12 mouse cellular contexts compared by ENCODE assay signal in the genomic region with DNA sequence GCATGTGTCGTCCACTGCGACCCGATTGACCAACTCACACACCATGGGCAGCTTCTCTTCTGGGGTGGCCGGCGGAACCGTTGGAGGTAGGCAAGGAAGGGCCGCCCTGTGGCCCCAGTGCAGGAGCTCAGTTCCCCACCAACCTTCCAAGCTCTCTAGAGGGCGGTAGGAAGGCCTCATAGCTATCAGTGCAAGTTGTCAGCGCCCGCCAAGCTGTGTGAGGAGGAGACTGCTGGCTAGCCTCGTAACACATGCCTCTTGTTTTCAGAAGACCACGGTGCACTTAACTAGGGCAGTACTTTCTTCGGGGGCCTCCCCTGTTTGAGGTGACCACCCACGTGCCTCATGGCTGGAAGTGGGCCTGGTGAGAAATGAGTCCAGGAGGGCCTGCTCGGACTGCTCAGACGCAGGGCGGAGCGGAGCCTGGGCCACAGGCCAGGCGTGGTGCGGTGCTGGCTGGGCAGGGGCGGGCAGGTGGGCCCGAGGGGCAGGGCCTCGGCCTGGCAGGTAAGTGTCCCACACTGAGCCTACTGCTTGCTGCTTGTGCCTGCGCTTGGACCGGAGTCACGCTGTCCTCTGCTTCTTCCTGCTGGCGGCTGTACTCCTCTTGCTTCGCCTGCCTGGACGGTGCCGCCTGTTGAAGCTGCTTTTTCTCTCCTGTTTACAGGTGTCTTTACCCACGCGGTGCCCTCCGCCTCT. TPM values are rescaled to one million over a fixed set of nuclear protein-coding genes. Genes with fewer than 3 reads are reported as not detected.
DNase-seq lines count a peak whose midpoint lies in the region; ATAC-seq lines count a peak whose summit lies in the region.
"Had no signal": no experiment of that assay in that cellular context is flagged by ENCODE, and none has a peak within 500 bp of the region (broad histone marks: within the 10 kb centered on the region; RNA-seq: fewer than 3 reads in every experiment).

No protein-coding gene starts in this region.

- no peak overlapping the region for H3K4me3 ChIP-seq in liver, embryonic 11.5 days (ENCODE audit: low read depth, low read length)
- H3K4me3 ChIP-seq in heart, embryonic 15.5 days, result no peak overlapping the region
- H3K4me3 ChIP-seq in hindbrain, embryonic 12.5 days, result no peak overlapping the region
- H3K4me3 ChIP-seq: neural tube, embryonic 13.5 days had no signal

- no peaks in the 10 kb centered on the region for H3K27me3 ChIP-seq in liver, embryonic 11.5 days (replicated peaks; ENCODE audit: control insufficient read depth, insufficient read depth, low read length)
- H3K27me3 ChIP-seq in heart, embryonic 15.5 days, result no peaks in the 10 kb centered on the region
- H3K27me3 ChIP-seq in hindbrain, embryonic 12.5 days, result no peaks in the 10 kb centered on the region
- H3K27me3 ChIP-seq: neural tube, embryonic 13.5 days had no signal

- no peak overlapping the region for H3K4me2 ChIP-seq in liver, embryonic 11.5 days
- 0 out of 2 replicates have a peak overlapping the region, but pooled peaks have one; percentile 1 for H3K4me2 ChIP-seq in heart, embryonic 15.5 days
- no peak overlapping the region for H3K4me2 ChIP-seq in hindbrain, embryonic 12.5 days (replicated peaks)
- H3K4me2 ChIP-seq: neural tube, embryonic 13.5 days had no signal

- H3K36me3 ChIP-seq in liver, embryonic 11.5 days (ENCODE audit: control insufficient read depth, insufficient read depth, low read length), result peaks cover 77% of the 10 kb centered on the region
- H3K36me3 ChIP-seq in heart, embryonic 15.5 days, result peaks cover 81% of the 10 kb centered on the region
- H3K36me3 ChIP-seq in hindbrain, embryonic 12.5 days, result peaks cover 93% of the 10 kb centered on the region

- no peak overlapping the region for H3K27ac ChIP-seq in liver, embryonic 11.5 days (ENCODE audit: low read depth, low read length)
- peak overlapping the region; percentile 77 for H3K27ac ChIP-seq in heart, embryonic 15.5 days
- H3K27ac ChIP-seq in hindbrain, embryonic 12.5 days, result no peak overlapping the region
- H3K27ac ChIP-seq: macrophage; neural tube, embryonic 13.5 days had no signal

- peak; percentile 28; the same call in 1 of the 2 replicates for ATAC-seq in frontal cortex, adult (ENCODE audit: low TSS enrichment)
- ATAC-seq in liver, embryonic 11.5 days (replicated peaks; ENCODE audit: low FRiP score), result 0 out of 2 replicates have a peak, but pooled peaks have one; percentile 16
- ATAC-seq in heart, embryonic 15.5 days (replicated peaks; ENCODE audit: insufficient number of reproducible peaks, insufficient read depth, low FRiP score, low read depth), result peak; percentile 61; the same call in 1 of the 2 replicates
- no peak for ATAC-seq in hindbrain, embryonic 12.5 days (ENCODE audit: low FRiP score)

- peaks cover 12% of the 10 kb centered on the region for H3K4me1 ChIP-seq in liver, embryonic 11.5 days (replicated peaks; ENCODE audit: control insufficient read depth, insufficient read depth, low read length)
- H3K4me1 ChIP-seq in heart, embryonic 15.5 days (replicated peaks), result peaks cover 40% of the 10 kb centered on the region
- H3K4me1 ChIP-seq in hindbrain, embryonic 12.5 days, result peaks cover 8% of the 10 kb centered on the region

- no peak for DNase-seq in frontal cortex, postnatal 14 days (ENCODE audit: low spot score in 2 of 2)
- DNase-seq in liver, embryonic 11.5 days (ENCODE audit: low spot score), result no peak
- DNase-seq in liver, result no peak
- DNase-seq in ES-CJ7 (ENCODE audit: low read depth, low spot score), result peak; percentile 43
- no peak for DNase-seq in layer of hippocampus, postnatal 10 days (ENCODE audit: low spot score in 2 of 2)
- DNase-seq: right cerebral cortex, postnatal 4 days had no signal

- WGBS in liver, embryonic 11.5 days, result 82% methylated on average over 33 of the region's 33 CpGs
- 54% methylated on average over 33 of the region's 33 CpGs for WGBS in heart, embryonic 15.5 days
- 87% methylated on average over 33 of the region's 33 CpGs for WGBS in hindbrain, embryonic 12.5 days

- H3K9me3 ChIP-seq in liver, embryonic 11.5 days (ENCODE audit: control insufficient read depth, low read length), result no peaks in the 10 kb centered on the region
- H3K9me3 ChIP-seq in heart, embryonic 15.5 days (replicated peaks), result no peaks in the 10 kb centered on the region
- H3K9me3 ChIP-seq in hindbrain, embryonic 12.5 days (replicated peaks), result no peaks in the 10 kb centered on the region
- H3K9me3 ChIP-seq: neural tube, embryonic 13.5 days had no signal

- H3K9ac ChIP-seq in liver, embryonic 11.5 days (ENCODE audit: low read depth, low read length), result 0 out of 2 replicates have a peak overlapping the region, but pooled peaks have one; percentile 14
- H3K9ac ChIP-seq in heart, embryonic 15.5 days, result peak overlapping the region; percentile 16; the same call in 1 of the 2 replicates
- H3K9ac ChIP-seq in hindbrain, embryonic 12.5 days, result no peak overlapping the region
- H3K9ac ChIP-seq: neural tube, embryonic 13.5 days had no signal

RNA-seq across cellular contexts. Expression of a gene that starts 6.4 kb away (rescaled TPM):
- polyA plus RNA-seq in liver, embryonic 11.5 days (2014; fragmentation: Nextera tagmentation; extraction: Ambion mirVana), result 116 and 121 TPM in 2 replicates
- 38.3 and 48.3 TPM in 2 replicates for polyA plus RNA-seq in heart, embryonic 15.5 days (2015; fragmentation: Nextera tagmentation; extraction: Ambion mirVana)
- 10 to 100 TPM; 42.9 to 45.3 TPM for total RNA-seq in layer of hippocampus, postnatal 10 days (2021)
- 65.3 and 71.8 TPM in 2 replicates for polyA plus RNA-seq in hindbrain, embryonic 12.5 days (2016; fragmentation: Nextera tagmentation; extraction: Ambion mirVana)

RNA-seq across cellular contexts. Expression of a gene that starts 6.8 kb away (rescaled TPM):
- polyA plus RNA-seq in liver, embryonic 11.5 days (2014; fragmentation: Nextera tagmentation; extraction: Ambion mirVana), result 178 and 188 TPM in 2 replicates
- polyA plus RNA-seq in heart, embryonic 15.5 days (2015; fragmentation: Nextera tagmentation; extraction: Ambion mirVana), result 65.2 and 83.1 TPM in 2 replicates
- 10 to 100 TPM; 61.9 to 72.8 TPM for total RNA-seq in layer of hippocampus, postnatal 10 days (2021)
- 139 TPM in 2 replicates for polyA plus RNA-seq in hindbrain, embryonic 12.5 days (2016; fragmentation: Nextera tagmentation; extraction: Ambion mirVana)

RNA-seq across cellular contexts. Expression of a gene that starts 13.4 kb away (rescaled TPM):
- polyA plus RNA-seq in liver, embryonic 11.5 days (2014; fragmentation: Nextera tagmentation; extraction: Ambion mirVana), result 0.14 TPM in 1 of 2 replicates, not detected in the other
- polyA plus RNA-seq in heart, embryonic 15.5 days (2015; fragmentation: Nextera tagmentation; extraction: Ambion mirVana), result 0.16 and 0.19 TPM in 2 replicates
- total RNA-seq in layer of hippocampus, postnatal 10 days (2021), result 1 to 10 TPM; 2.1 to 2.5 TPM
- not detected in 2 replicates for polyA plus RNA-seq in hindbrain, embryonic 12.5 days (2016; fragmentation: Nextera tagmentation; extraction: Ambion mirVana)
- polyA plus RNA-seq: macrophage had no signal

RNA-seq across cellular contexts. Expression of a gene that starts 21.7 kb away (rescaled TPM):
- 1.1 and 1.5 TPM in 2 replicates for polyA plus RNA-seq in liver, embryonic 11.5 days (2014; fragmentation: Nextera tagmentation; extraction: Ambion mirVana)
- polyA plus RNA-seq in heart, embryonic 15.5 days (2015; fragmentation: Nextera tagmentation; extraction: Ambion mirVana), result 4.0 and 5.1 TPM in 2 replicates
- 1 to 10 TPM; 1.4 TPM for total RNA-seq in layer of hippocampus, postnatal 10 days (2021)
- 0.83 and 1.7 TPM in 2 replicates for polyA plus RNA-seq in hindbrain, embryonic 12.5 days (2016; fragmentation: Nextera tagmentation; extraction: Ambion mirVana)
- total RNA-seq: MEL had no signal
- polyA plus RNA-seq: macrophage had no signal

RNA-seq across cellular contexts. Expression of a gene that starts 34.8 kb away (rescaled TPM):
- polyA plus RNA-seq in liver, embryonic 11.5 days (2014; fragmentation: Nextera tagmentation; extraction: Ambion mirVana), result 1,793 and 1,800 TPM in 2 replicates
- polyA plus RNA-seq in heart, embryonic 15.5 days (2015; fragmentation: Nextera tagmentation; extraction: Ambion mirVana), result 1,772 and 2,077 TPM in 2 replicates
- total RNA-seq in layer of hippocampus, postnatal 10 days (2021), result 100 to 1,000 TPM; 399 to 419 TPM
- 1,255 and 1,389 TPM in 2 replicates for polyA plus RNA-seq in hindbrain, embryonic 12.5 days (2016; fragmentation: Nextera tagmentation; extraction: Ambion mirVana)
